Mouse (Mus musculus) T-helper 17 cell (primary cell): ENCODE data around the gene Ncl.
"Not testable (repeated sequence)": the region's sequence is repeated elsewhere in the genome, so short reads cannot be mapped to it uniquely, and the experiment has no call there.

ENCODE experiments used
- in situ Hi-C, 2 experiments: fragments of 300-600 bp; cut with MboI, MseI; formaldehyde crosslinking; loops; 1 replicate in 1 of 2; 2 replicates in 1 of 2; pipeline ENCODE4 v1.15.1; 2025; ENCODE audit warnings: high pct_unique_total_duplicates in 2 of 2

Gene Ncl

GRCm38 (mm10) chr1:86360441-86360840 is 1.2 kb upstream of the Ncl start:
- in situ Hi-C loops = no loop called here

GRCm38 (mm10) chr1:86359798-86360179 is 589 bp upstream of the Ncl start:
- in situ Hi-C loops = no loop called here

GRCm38 (mm10) chr1:86358229-86358905 is 833 bp downstream of the Ncl start:
- in situ Hi-C loops = no loop called here

- in situ Hi-C loops = no loop called here
These were observed 5.0 kb downstream of the Ncl start for GRCm38 (mm10) chr1:86354186-86354585.

GRCm38 (mm10) chr1:86350576-86350975 is 8.6 kb downstream of the Ncl start:
- in situ Hi-C loops = no loop called here

GRCm38 (mm10) chr1:86349696-86350095 is 9.5 kb downstream of the Ncl start:
- in situ Hi-C loops = no loop called here

- in situ Hi-C loops = no loop called here
These were observed 10.0 kb downstream of the Ncl start for GRCm38 (mm10) chr1:86349201-86349600.

- in situ Hi-C loops = no loop called here
These were observed 10.4 kb downstream of the Ncl start for GRCm38 (mm10) chr1:86348801-86349200.

GRCm38 (mm10) chr1:86348083-86348482 is 11.1 kb downstream of the Ncl start:
- in situ Hi-C loops = no loop called here

GRCm38 (mm10) chr1:86347716-86348045 is 11.5 kb downstream of the Ncl start:
- in situ Hi-C loops = no loop called here

GRCm38 (mm10) chr1:86346851-86347715 is 12.1 kb downstream of the Ncl start:
- in situ Hi-C loops = no loop called here

- in situ Hi-C loops = no loop called here
These were observed 13.2 kb downstream of the Ncl start for GRCm38 (mm10) chr1:86345956-86346355.

GRCm38 (mm10) chr1:86345069-86345468 is 14.1 kb downstream of the Ncl start:
- in situ Hi-C loops = no loop called here

GRCm38 (mm10) chr1:86343969-86344861 is 15.0 kb downstream of the Ncl start:
- in situ Hi-C loops = no loop called here

- in situ Hi-C loops = no loop called here
These were observed 16.0 kb downstream of the Ncl start for GRCm38 (mm10) chr1:86343087-86343645.

- in situ Hi-C loops = no loop called here
These were observed 16.8 kb downstream of the Ncl start for GRCm38 (mm10) chr1:86342371-86342770.

- in situ Hi-C loops = not testable (repeated sequence)
These were observed 18.1 kb downstream of the Ncl start for GRCm38 (mm10) chr1:86341096-86341495.

- in situ Hi-C loops = loop anchor here (5.0 to 10.0 kb wide), 3 partner anchors 122 to 157 kb away; no protein-coding TSS in a partner anchor
These were observed 19.9 kb downstream of the Ncl start for GRCm38 (mm10) chr1:86339156-86339812.

GRCm38 (mm10) chr1:86336330-86336729 is 22.9 kb downstream of the Ncl start:
- in situ Hi-C loops = loop anchor here (5.0 to 10.0 kb wide), 3 partner anchors 119 to 154 kb away; no protein-coding TSS in a partner anchor

- in situ Hi-C loops = no loop called here
These were observed 38.3 kb downstream of the Ncl start for GRCm38 (mm10) chr1:86320822-86321413.

- in situ Hi-C loops = loop anchor here in 1 of 2 experiments (5.0 kb wide), 1 partner anchor 106 kb away; no protein-coding TSS in a partner anchor
These were observed 45.5 kb downstream of the Ncl start for GRCm38 (mm10) chr1:86313772-86314125.
